Mouse (Mus musculus): ENCODE measurements around the gene Ugp2.

Ugp2 gene

GRCm38 (mm10) chr11:21371122-21371806 is at the start of gene Ugp2:
Ugp2 (minus strand) TSS chr11:21371201.
- peak; percentile 98 for DNase-seq

GRCm38 (mm10) chr11:21414911-21415381 is 43.9 kb upstream of the Ugp2 start:
- DNase-seq = no peak

- DNase-seq = no peak
These were observed 35.7 kb upstream of the Ugp2 start for GRCm38 (mm10) chr11:21406668-21407067.

DNA sequence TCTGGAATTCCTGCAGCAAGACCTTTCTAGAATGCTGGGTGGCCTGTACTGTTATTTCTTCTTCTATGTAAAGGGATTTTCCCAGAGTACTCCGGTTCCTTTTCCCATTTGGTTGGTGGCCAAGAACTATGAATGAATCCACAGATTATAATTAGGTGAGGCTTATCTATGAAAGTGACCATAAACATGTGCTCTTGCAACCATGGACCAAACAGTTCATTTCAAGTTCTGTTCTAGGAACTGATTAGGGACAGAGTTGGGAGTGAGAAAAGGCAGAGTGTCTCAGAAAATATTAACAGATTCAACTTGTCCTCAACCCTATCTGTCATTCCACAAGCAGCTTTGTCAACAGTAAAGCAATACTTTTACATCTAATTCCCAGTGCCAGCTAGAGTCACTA is 35.1 kb upstream of the Ugp2 start:
- DNase-seq = no peak

- DNase-seq = no peak
These were observed 32.9 kb upstream of the Ugp2 start for GRCm38 (mm10) chr11:21403877-21404276.

DNA sequence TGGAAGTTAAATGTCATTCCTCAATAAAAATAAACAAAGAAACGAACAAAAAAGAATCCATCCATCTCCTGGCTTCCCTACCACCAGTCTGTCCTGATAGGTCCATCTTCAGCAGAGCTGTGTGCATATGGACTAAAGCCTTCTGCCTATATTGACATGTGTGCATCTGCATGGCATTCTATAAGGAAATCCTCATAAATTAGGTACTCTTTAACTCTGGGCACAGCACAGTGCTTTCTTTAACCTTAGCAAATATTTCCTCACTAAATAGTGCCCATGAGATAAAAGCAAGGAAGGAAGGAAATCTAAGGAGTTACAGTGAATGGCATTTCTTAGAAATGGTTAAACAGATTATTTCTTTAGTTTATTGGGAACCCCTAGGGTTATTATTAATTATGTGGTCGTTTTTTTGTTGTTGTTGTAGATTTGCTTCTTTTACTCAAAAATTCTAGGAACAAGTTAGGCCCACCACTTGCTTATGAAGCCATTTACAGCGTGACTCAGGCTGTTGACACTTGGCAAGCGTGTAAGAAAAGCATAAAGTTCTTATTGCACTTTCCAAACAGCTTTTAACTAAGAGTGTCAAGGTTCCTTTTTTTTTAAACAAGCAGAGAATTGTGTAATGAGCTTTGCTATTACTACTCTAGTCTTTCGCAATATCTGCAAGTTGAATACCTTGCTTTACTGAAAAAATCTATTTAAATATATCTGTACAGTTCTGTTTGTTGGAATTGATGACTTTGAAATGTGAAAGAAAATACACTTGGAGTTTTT is 31.7 kb upstream of the Ugp2 start:
- DNase-seq = no peak

GRCm38 (mm10) chr11:21401248-21401647 is 30.2 kb upstream of the Ugp2 start:
- DNase-seq = no peak

DNA sequence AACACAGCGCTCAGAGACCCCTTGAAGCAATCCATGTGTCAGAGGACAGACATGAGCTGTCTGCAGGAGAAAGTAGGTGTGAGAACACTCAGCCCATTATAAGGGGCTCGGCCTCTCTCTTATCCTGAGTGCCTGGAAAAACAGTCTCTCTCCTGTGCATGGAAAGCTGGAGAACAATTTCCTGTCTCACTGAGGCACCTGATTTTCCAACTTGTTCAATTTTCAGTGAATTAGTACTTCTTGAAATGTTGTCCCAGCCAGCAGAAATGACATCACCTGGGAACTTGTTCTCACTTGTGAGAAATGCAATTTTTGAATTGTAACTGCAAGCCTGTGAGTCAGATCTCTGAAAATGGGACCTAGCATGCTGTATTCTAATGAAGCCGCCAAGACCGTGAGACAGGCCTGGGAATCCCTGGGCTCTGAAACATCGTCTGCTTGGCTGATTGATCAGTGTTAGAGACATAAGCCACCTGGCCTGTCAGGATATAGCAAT is 28.2 kb upstream of the Ugp2 start:
- no peak for DNase-seq

DNA sequence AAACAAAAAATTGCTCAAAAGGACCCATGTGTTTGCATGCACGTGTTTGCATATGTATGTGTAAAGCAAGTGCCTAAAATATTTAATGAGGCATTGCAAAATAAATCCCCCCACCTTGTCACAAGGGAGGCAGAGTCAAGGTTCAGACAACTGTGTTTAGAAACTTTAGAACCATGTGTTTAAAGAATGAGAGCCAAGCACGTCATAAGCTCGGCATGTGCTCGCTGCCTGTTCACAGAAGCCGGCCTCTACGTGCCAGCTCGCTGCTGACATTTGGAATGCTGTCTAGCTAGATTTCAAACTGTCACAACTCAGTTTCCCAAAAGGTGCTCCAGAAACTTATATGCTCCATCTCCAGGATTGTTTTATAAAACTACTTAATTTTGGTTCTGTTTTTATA is 27.5 kb upstream of the Ugp2 start:
- DNase-seq = peak; percentile 17

- DNase-seq = no peak
These were observed 15.8 kb upstream of the Ugp2 start for GRCm38 (mm10) chr11:21386790-21387189.

- peak; percentile 31 for DNase-seq
These were observed 3.1 kb upstream of the Ugp2 start for GRCm38 (mm10) chr11:21374096-21374495.

- DNase-seq = peak; percentile 84
These were observed 441 bp downstream of the Ugp2 start for GRCm38 (mm10) chr11:21370399-21371121.

DNA sequence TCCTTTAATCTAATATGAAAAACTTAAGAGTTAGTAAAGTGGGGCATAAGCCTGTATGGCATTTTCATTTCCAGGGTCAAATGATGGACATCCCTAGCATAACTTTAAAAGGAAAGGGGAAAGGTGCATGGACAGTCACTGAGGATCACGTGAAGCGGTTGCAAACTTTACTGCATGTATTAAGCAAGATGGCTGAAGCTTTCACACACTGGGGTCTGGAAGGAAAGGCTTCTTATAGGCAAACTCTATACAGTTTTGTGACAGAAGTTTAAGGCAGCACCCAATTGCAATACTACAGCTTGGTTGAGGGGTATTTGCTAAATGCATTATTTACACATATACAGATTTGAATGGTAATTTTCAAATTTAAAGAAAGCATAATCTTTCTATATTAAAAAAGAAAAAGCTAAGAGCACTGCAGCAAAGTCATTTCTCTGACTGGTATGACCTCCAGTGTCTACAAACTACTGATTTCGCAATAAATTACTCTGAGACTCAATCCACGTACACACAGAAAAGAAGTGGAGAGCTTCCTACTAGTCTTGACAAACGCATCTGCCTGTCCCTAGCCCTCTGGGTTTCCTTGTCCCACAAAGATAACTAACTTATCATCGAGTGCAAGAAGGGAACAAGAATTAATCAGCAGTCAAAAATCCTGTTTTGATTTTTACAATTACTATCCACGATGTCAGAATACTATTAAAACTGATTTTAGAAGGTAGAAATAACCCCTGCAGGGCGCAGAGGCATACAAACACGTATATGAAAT is 1.6 kb downstream of the Ugp2 start:
- no peak for DNase-seq

- no peak for DNase-seq
These were observed 2.5 kb downstream of the Ugp2 start for GRCm38 (mm10) chr11:21368466-21368865.

GRCm38 (mm10) chr11:21363144-21363940 is 7.7 kb downstream of the Ugp2 start:
- DNase-seq = no peak

GRCm38 (mm10) chr11:21351296-21351695 is 19.7 kb downstream of the Ugp2 start:
- peak; percentile 20 for DNase-seq

- DNase-seq = no peak
These were observed 22.1 kb downstream of the Ugp2 start for GRCm38 (mm10) chr11:21348890-21349289.

- DNase-seq = no peak
These were observed 25.0 kb downstream of the Ugp2 start for GRCm38 (mm10) chr11:21346020-21346419.

- DNase-seq = no peak
These were observed 27.5 kb downstream of the Ugp2 start for GRCm38 (mm10) chr11:21343490-21343889.

GRCm38 (mm10) chr11:21339088-21339487 is 31.9 kb downstream of the Ugp2 start:
- DNase-seq = no peak

GRCm38 (mm10) chr11:21337855-21338254 is 33.1 kb downstream of the Ugp2 start:
- DNase-seq = no peak
